Mouse (Mus musculus): ENCODE data around the gene Il18rap.
"Not testable (repeated sequence)": the region's sequence is repeated elsewhere in the genome, so short reads cannot be mapped to it uniquely, and the experiment has no call there.

Il18rap gene

DNA sequence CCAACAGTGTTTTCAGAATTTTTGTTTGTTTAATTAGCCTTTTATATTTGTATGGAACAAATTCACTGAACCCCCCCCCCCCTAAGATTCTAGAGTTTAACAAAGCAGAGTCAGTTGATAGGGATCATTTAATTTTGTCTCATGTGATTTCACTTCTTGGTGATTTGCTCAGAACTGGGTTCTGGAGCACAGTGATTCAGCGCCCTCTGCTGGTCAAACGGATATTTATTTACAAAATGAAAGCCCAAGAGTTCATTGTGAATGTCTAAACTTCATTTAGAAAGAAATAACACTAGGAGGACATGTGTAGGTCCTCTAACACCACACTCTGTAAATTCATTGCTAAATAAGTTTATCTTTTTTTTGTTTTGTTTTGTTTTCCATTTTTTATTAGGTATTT, 29.5 kb downstream of the Il18rap start:
- DNase-seq (ENCODE audit: low read depth), result peak; percentile 88

DNA sequence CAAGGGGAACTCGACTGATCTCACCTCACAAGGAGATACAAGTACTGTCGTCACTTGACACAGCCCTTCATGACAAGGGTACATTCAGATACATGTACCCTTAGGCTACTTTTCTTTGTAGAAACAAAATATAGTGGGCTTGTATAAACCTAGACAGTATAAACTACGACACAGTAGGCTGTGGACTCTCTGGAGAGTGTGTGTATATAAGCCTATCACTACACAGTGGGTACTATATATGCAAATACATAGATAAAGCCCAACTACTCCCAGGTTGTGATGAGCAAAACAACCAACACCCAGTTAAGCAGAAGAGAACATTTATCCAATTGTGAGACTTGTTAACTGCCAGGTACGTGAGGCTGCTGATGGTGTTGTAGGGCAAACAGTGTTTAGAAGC, 31.5 kb downstream of the Il18rap start:
- no peak for DNase-seq (ENCODE audit: low read depth)

DNA sequence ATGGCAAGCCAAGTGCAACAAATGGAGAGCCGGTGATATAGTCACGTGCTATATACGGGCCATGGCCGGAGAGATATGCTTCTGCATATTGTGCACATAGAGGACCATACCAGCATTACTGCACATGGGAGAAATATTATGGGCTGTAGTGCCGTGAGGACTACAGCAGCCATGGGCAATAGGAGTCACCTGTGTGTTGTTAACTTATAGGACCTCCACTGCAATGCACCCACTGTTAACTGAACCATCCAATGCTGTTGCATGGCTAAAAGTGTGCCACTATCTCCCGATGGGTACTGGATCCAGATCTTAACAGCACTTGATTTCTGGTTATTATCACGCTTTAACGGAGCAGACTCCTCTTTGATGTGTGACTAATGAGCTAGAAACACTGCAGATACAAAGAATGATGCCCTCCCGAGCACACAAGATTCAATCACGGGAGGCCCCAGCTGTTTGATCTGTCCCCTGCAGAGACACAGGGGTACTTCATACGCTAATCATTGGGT, 32.0 kb downstream of the Il18rap start:
- no peak for DNase-seq (ENCODE audit: low read depth)

DNA sequence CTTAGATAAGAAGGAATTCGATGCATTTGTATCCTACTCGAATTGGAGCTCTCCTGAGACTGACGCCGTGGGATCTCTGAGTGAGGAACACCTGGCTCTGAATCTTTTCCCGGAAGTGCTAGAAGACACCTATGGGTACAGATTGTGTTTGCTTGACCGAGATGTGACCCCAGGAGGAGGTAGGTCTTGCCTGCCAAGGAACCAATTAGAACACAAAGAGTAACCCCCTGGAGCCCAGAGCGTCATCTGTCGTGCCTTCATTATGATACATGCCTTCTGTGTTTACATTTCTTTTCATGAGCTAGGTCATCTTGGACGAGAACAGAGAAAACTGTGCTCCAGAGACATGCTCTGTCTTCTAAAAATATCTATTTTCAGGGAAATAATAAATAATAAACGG, 32.6 kb downstream of the Il18rap start:
- DNase-seq (ENCODE audit: low read depth), result no peak

DNA sequence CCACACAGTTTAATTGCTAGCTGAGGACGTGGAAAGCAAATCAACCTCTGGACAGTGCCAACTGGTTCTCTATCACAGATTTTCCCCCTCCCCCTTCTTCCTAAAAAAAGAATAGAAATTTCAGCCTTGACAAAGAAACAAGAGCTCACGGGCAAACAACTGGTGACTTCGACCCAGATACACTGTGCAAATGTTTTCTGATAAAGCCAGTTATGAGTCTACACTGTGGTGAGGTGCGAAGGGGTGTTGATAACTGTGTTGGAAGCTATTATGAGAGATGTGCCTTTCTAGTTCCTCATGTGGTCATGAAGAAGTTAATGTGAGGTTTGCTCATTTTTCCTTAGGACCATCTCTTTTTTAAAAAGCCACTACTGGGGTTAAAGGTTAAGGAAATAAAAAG, 54.2 kb downstream of the Il18rap start:
- DNase-seq (ENCODE audit: low read depth), result no peak

DNA sequence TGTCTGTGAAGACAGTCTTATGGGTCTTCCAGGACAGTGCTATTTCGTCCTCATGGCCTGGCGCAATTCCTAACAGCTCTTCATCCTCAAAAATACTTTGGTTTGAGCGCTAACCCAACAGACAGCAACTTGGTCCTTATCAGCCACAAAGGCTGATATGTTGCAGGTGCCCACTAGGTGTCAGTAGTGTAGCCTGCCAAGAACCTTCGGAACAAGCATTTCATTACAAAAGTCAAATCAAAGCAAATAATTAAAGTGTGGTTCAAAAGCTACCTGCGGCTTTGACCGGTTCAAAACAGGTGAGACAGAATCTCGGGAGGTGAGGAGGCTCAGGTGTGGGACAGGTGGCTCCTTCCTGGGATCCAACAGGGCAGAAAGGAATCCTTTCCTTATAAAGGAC, 64.6 kb downstream of the Il18rap start, which contains the start of gene Slc9a4:
Slc9a4 (plus strand) TSS at position 298 of the 400 bp plus-strand sequence.
- peak; percentile 47 for DNase-seq (ENCODE audit: low read depth)

DNA sequence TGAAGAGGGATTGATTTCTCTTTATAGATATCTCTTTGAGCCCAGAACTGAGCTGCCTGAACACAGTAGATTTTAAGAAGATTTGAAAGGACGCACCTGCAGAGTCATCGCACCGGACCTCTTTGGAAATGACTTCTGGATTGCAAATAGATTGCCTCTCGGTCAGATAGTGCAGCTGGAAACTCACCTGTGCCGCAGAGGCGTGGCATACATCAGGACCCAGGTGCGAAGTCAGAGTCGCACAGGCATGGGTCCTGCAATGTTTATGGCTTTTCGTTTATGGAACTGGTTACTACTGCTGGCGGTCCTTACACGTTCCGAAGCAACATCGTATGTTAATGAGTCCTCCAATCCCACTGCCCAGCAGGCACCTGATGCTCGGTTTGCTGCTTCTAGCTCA, 65.1 kb downstream of the Il18rap start:
- no peak for DNase-seq (ENCODE audit: low read depth)

DNA sequence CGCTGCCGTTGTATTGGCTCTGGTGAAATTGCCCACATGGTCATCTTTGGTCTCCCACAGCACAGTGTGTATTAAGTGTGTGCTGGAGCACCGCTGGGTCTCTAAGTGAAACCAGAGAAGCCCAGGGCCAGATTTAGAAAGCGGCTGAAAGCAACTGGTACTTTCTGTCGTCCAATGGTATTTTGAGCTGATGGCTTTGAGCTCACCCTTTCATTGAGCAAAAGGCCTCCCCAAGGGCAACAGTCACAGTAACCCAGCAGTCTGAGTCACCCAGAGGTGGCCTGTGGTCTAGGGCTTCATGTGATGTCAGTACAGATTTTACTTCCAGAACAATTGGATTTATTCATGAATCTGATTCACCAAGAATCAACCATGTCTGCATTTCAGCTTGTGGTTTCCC, 71.6 kb downstream of the Il18rap start:
- DNase-seq (ENCODE audit: low read depth), result no peak

DNA sequence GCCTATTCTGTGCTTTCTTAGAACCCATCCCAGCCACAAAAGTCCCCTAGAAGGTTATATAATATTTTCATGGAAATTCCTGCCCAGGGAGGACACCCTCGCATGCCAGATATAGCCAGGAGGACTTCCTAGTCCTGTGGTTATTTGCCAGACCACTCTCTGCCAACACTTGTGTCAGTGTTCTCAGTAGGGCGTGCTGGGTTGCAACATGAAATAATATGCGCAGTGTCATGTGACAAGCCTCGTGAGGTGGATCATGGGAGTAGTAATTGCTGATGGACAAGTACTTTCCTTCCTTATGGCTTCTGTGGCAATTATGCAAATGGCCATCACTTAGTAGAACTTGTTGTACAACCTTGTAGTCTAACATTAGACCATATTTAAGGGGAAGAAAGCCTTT, 75.8 kb downstream of the Il18rap start:
- DNase-seq (ENCODE audit: low read depth), result no peak

DNA sequence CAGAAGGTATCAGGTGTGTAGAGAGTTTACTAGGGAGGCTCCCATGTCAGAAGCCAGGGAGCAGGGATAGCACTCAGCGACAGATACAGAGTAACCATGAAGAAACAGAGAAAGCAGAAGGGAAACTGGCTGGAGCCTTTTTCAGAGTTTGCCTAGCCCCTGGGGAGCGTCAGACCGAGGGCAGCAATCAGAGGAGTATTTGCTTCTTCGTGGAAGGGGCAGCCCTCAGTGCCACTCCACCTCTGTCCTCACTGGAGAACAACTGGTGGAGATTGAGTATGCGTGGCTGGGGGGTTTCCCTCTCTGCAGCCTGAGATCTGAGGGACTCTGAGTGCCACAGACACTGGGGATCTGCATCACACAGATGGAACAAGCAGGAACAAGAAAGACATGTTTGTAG, 82.7 kb downstream of the Il18rap start:
- no peak for DNase-seq (ENCODE audit: low read depth)

DNA sequence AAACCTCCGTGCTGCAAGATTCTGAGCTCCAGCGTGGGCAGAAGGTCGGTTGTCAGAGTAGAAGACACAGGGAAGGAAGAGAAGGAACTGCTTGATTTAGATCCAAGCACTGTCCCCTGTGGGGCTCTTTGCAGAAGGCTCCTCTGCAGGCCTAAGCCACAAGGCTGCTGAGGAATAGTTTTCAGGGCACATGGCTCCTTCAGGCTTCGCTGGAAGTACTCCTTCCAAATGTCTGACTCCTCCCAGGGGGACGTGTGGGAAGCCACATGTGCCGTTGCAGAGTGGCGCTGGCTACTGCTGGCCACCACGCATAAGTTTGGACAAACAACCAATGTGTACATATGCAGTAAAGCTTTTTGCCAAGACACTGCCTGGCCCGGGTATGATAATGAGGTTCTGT, 84.5 kb downstream of the Il18rap start:
- DNase-seq (ENCODE audit: low read depth), result not testable (repeated sequence)

DNA sequence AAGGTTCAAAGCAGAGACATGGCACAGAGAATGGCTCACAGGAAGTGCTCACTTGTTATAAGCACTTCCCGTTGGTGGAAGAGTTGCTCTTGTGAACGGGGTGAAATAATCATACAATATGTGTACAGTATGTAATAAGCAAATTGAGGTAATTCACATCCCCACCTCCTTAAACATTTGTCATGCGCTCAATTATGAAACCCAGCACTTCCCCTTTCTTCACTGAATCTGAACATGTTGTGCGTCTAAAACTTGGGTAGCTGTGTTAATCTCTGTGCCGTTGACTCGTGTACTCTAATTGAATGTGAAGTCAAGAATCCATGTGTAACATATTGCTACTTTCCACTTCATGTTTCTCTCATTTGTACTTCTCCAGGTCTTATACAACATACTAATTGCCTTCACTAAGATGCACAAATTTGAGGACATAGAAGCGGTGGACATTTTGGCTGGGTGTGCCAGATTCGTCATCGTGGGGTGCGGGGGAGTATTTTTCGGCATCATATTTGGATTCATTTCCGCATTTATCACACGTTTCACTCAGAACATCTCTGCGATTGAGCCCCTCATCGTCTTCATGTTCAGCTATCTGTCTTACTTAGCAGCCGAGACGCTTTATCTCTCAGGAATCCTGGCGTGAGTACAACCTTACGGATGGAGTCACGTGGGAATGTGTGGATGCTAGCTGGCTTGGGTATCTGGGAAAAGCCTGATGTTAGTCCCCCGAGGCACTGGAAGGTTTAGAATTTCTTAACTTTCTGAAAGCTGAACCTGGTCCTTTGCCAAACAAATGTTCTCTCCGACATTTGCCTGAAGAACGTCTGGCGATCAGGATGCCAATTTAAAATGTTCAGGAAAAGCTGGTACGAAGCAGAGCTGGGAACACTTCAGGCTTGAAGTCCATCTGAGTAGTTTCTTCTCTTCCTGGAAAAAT, 85.5 kb downstream of the Il18rap start:
- DNase-seq (ENCODE audit: low read depth), result no peak
